Mouse (Mus musculus) left cerebral cortex, postnatal 36 days (tissue): ENCODE results near the gene Akap11. TPM values are rescaled to one million over a fixed set of nuclear protein-coding genes. Genes with fewer than 3 reads are reported as not detected.
"Not testable (repeated sequence)": the region's sequence is repeated elsewhere in the genome, so short reads cannot be mapped to it uniquely, and the experiment has no call there.

Experiments
- DNase-seq, 2 experiments: peaks; one replicate each; pipeline ENCODE4 v3.0.0; 2021 to 2022; ENCODE audit warnings: low spot score in 2 of 2, mixed read lengths in 1 of 2
- intact Hi-C: fragments of 180-260 bp; cut with DNase I; formaldehyde crosslinking; loops from one replicate; pipeline ENCODE4 v1.15.1; 2025
- total RNA-seq, 2 experiments: library from RNA; stranded (reverse); gene quantifications; 2 replicates each; pipeline ENCODE4 v1.2.3; 2021

Gene Akap11
- total RNA-seq: 100 to 1,000 TPM; 160 to 181 TPM

GRCm38 (mm10) chr14:78536281-78537165, at the start of gene Akap11:
Gene Akap11 (minus strand): TSS chr14:78536808.
- DNase-seq: peak; percentile 95 to 96
- intact Hi-C loops: no loop called here

- intact Hi-C loops: no loop called here
- DNase-seq: peak; percentile 53 to 73
Measured at GRCm38 (mm10) chr14:78584222-78584621, 47.6 kb upstream of the Akap11 start.

- intact Hi-C loops: no loop called here
- no peak for DNase-seq
Measured at GRCm38 (mm10) chr14:78583168-78583567, 46.6 kb upstream of the Akap11 start.

GRCm38 (mm10) chr14:78575899-78576298, 39.3 kb upstream of the Akap11 start:
- intact Hi-C loops: no loop called here
- no peak for DNase-seq

GRCm38 (mm10) chr14:78568410-78568809, 31.8 kb upstream of the Akap11 start:
- intact Hi-C loops: no loop called here
- DNase-seq: no peak

- intact Hi-C loops: no loop called here
- no peak for DNase-seq
Measured at GRCm38 (mm10) chr14:78566431-78566830, 29.8 kb upstream of the Akap11 start.

- intact Hi-C loops: no loop called here
- no peak for DNase-seq
Measured at GRCm38 (mm10) chr14:78564292-78564691, 27.7 kb upstream of the Akap11 start.

- DNase-seq: no peak
- intact Hi-C loops: no loop called here
Measured at GRCm38 (mm10) chr14:78563211-78563610, 26.6 kb upstream of the Akap11 start.

- intact Hi-C loops: no loop called here
- DNase-seq: no peak
Measured at GRCm38 (mm10) chr14:78562121-78562520, 25.5 kb upstream of the Akap11 start.

- DNase-seq: no peak
- intact Hi-C loops: no loop called here
Measured at GRCm38 (mm10) chr14:78559042-78559441, 22.4 kb upstream of the Akap11 start.

GRCm38 (mm10) chr14:78554830-78555229, 18.2 kb upstream of the Akap11 start:
- intact Hi-C loops, DNase-seq: not testable (repeated sequence)

GRCm38 (mm10) chr14:78553661-78554060, 17.1 kb upstream of the Akap11 start:
- intact Hi-C loops: no loop called here
- no peak for DNase-seq

GRCm38 (mm10) chr14:78548807-78549206, 12.2 kb upstream of the Akap11 start:
- intact Hi-C loops: no loop called here
- no peak for DNase-seq

GRCm38 (mm10) chr14:78541319-78541718, 4.7 kb upstream of the Akap11 start:
- intact Hi-C loops: no loop called here
- DNase-seq: no peak

- intact Hi-C loops: no loop called here
- DNase-seq: no peak
Measured at GRCm38 (mm10) chr14:78539821-78540220, 3.2 kb upstream of the Akap11 start.

GRCm38 (mm10) chr14:78538572-78539320, 2.1 kb upstream of the Akap11 start:
- intact Hi-C loops: no loop called here

GRCm38 (mm10) chr14:78537551-78537950, 943 bp upstream of the Akap11 start:
- intact Hi-C loops: no loop called here
- DNase-seq: peak in 1 of 2 experiments; percentile 18

More at GRCm38 (mm10) chr14:78538572-78539320, 2.1 kb upstream of the Akap11 start:
- DNase-seq: no peak

- intact Hi-C loops: no loop called here
- DNase-seq: no peak
Measured at GRCm38 (mm10) chr14:78535366-78535765, 1.2 kb downstream of the Akap11 start.

GRCm38 (mm10) chr14:78534651-78535050, 2.0 kb downstream of the Akap11 start:
- intact Hi-C loops: no loop called here

GRCm38 (mm10) chr14:78533701-78534100, 2.9 kb downstream of the Akap11 start:
- intact Hi-C loops: no loop called here
- DNase-seq: no peak

More at GRCm38 (mm10) chr14:78534651-78535050, 2.0 kb downstream of the Akap11 start:
- no peak for DNase-seq

- DNase-seq: no peak
- intact Hi-C loops: no loop called here
Measured at GRCm38 (mm10) chr14:78532345-78532744, 4.3 kb downstream of the Akap11 start.
